Mouse (Mus musculus): ENCODE results near the gene Rad9a. TPM values are rescaled to one million over a fixed set of nuclear protein-coding genes. Genes with fewer than 3 reads are reported as not detected.

Rad9a gene
- total and polyA plus RNA-seq, 3 experiments, result 21.3 to 37.9 TPM; not detected in 1

DNA sequence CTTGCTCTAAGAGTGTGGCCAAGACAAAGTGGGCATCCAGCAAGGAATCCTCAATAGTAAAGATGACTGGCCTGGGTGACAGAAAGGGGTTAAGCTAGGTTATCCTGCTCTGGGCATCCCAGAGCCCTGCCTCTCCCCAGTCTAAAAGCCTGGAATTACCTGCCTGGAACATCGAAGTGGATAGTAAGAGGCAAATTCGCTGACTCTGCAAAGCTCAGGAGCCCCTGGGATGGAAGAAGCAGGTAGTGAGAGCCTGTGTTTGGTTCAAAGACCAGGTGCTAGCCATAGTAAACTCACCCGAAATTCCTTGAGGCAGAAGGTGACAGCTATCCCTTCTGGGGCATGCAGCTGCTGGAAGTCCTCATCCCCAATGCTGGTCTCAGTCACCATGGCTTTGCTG is 4.3 kb downstream of the Rad9a start:
- Histone ChIP-seq H3K27ac (ENCODE audit: control insufficient read depth, low read depth, low read length) (no peak overlapping the region), H3K36me3 (ENCODE audit: control insufficient read depth in 1 of 2, insufficient read depth in 2 of 2, low read length in 2 of 2) (peaks cover 6 to 24% of the 10 kb centered on the region in 2 experiments; a peak in 3 of 4 replicates), H3K9ac (ENCODE audit: control insufficient read depth, low read depth, low read length, poor library complexity, severe bottlenecking) (no peak overlapping the region), H3K79me2 (ENCODE audit: control insufficient read depth, insufficient read depth, low read length, poor library complexity) (peaks cover 37% of the 10 kb centered on the region), H3K9me3 (replicated peaks; ENCODE audit: insufficient read depth, low read length) (no peaks in the 10 kb centered on the region), H3K4me1 (ENCODE audit: control insufficient read depth in 1 of 2, insufficient read depth in 2 of 2, low read length in 2 of 2) (peaks cover 6 to 32% of the 10 kb centered on the region in 2 experiments), H3K27me3 (ENCODE audit: control insufficient read depth in 1 of 2, insufficient read depth in 2 of 2, low read length in 2 of 2) (no peaks in the 10 kb centered on the region), H3K4me3 (ENCODE audit: control insufficient read depth in 1 of 2, insufficient read depth in 1 of 2, low read depth in 2 of 2, low read length in 2 of 2) (no peak overlapping the region)
- TF ChIP-seq MAFK (IDR thresholded peaks at IDR 0.05; ENCODE audit: borderline replicate concordance, low read depth, low read length) (0 out of 2 replicates have a peak, but pooled peaks have one; percentile 50), ELF1 (IDR thresholded peaks at IDR 0.05; ENCODE audit: low read depth, low read length) (no peak), TAL1 (IDR thresholded peaks at IDR 0.05; ENCODE audit: low read length) (no peak), GATA1 (IDR thresholded peaks at IDR 0.05; ENCODE audit: low read depth, low read length) (no peak)
- no peak for DNase-seq (ENCODE audit: low read depth, low spot score)

DNA sequence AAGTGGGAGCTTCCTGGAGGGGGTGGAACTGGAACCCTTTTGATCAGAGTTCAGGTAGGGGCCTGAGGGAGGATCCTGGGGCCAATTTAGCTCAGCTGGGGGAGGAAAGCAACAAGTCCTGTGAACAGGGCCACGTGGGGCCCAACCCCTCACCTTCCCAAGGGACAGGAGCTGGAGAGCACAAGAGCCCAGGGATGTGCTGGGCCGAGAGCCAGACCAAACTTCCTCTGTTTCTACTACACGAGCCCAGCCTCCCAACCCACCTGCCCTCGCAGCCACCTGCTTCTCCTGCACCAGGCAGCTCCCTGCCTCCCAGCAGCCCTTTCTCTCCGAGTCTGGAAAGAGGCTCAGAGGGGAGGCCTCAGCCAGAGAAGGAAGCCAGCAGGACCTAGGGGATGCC is 4.9 kb downstream of the Rad9a start:
- Histone ChIP-seq H3K9me3 (replicated peaks; ENCODE audit: insufficient read depth, low read length) (no peaks in the 10 kb centered on the region), H3K79me2 (ENCODE audit: control insufficient read depth, insufficient read depth, low read length, poor library complexity) (peaks cover 39% of the 10 kb centered on the region), H3K4me1 (ENCODE audit: control insufficient read depth in 1 of 2, insufficient read depth in 2 of 2, low read length in 2 of 2) (peaks cover 6 to 27% of the 10 kb centered on the region in 2 experiments), H3K9ac (ENCODE audit: control insufficient read depth, low read depth, low read length, poor library complexity, severe bottlenecking) (no peak overlapping the region), H3K4me3 (ENCODE audit: control insufficient read depth in 1 of 2, insufficient read depth in 1 of 2, low read depth in 2 of 2, low read length in 2 of 2) (no peak overlapping the region), H3K27me3 (ENCODE audit: control insufficient read depth in 1 of 2, insufficient read depth in 2 of 2, low read length in 2 of 2) (no peaks in the 10 kb centered on the region), H3K27ac (ENCODE audit: control insufficient read depth, low read depth, low read length) (no peak overlapping the region), H3K36me3 (ENCODE audit: control insufficient read depth in 1 of 2, insufficient read depth in 2 of 2, low read length in 2 of 2) (peaks cover 6 to 21% of the 10 kb centered on the region in 2 experiments; a peak in 3 of 4 replicates)
- TF ChIP-seq MYC (IDR thresholded peaks at IDR 0.05; ENCODE audit: low read depth, low read length) (no peak), HCFC1 (IDR thresholded peaks at IDR 0.05; ENCODE audit: low read depth, low read length) (no peak)
- DNase-seq (ENCODE audit: low read depth, low spot score), result no peak

DNA sequence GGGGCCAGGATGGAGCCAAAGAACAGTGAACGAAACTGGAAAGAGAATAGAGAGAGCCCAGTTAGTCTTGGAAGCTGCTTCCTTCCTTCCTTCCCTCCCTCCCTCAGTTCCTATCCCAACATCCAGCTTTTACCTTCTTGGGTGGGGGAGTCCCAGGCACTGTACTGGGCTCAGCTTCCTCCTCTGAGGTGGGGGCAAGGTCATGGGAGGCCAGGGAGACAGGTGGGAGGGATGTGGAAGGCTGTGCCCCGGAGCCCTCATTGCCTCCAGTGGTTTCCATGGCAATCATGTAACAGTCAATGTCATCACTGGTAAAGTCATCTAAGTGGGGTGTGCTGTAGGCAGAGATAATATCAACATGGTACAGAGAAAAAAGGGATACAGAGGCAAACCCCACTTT is 5.4 kb downstream of the Rad9a start:
- Histone ChIP-seq H3K27ac (ENCODE audit: control insufficient read depth, low read depth, low read length) (no peak overlapping the region), H3K9ac (ENCODE audit: control insufficient read depth, low read depth, low read length, poor library complexity, severe bottlenecking) (no peak overlapping the region), H3K4me1 (ENCODE audit: control insufficient read depth in 1 of 2, insufficient read depth in 2 of 2, low read length in 2 of 2) (peaks cover 6 to 27% of the 10 kb centered on the region in 2 experiments), H3K9me3 (replicated peaks; ENCODE audit: insufficient read depth, low read length) (no peaks in the 10 kb centered on the region), H3K36me3 (ENCODE audit: control insufficient read depth in 1 of 2, insufficient read depth in 2 of 2, low read length in 2 of 2) (peaks cover 6 to 23% of the 10 kb centered on the region in 2 experiments; a peak in 3 of 4 replicates), H3K4me3 (ENCODE audit: control insufficient read depth in 1 of 2, insufficient read depth in 1 of 2, low read depth in 2 of 2, low read length in 2 of 2) (no peak overlapping the region), H3K27me3 (ENCODE audit: control insufficient read depth in 1 of 2, insufficient read depth in 2 of 2, low read length in 2 of 2) (no peaks in the 10 kb centered on the region), H3K79me2 (ENCODE audit: control insufficient read depth, insufficient read depth, low read length, poor library complexity) (peaks cover 37% of the 10 kb centered on the region)
- TF ChIP-seq POLR2A (IDR thresholded peaks at IDR 0.05; ENCODE audit: control insufficient read depth in 1 of 2, insufficient read depth in 1 of 2, low read depth in 1 of 2, low read length in 2 of 2, poor library complexity in 1 of 2) (no peak), JUND (IDR thresholded peaks at IDR 0.05; ENCODE audit: low read depth, low read length) (no peak), NELFE (IDR thresholded peaks at IDR 0.05; ENCODE audit: low read depth, low read length) (no peak), UBTF (IDR thresholded peaks at IDR 0.05; ENCODE audit: borderline replicate concordance, insufficient read depth, low read depth, low read length) (no peak), MYC (IDR thresholded peaks at IDR 0.05; ENCODE audit: low read depth, low read length) (no peak), NRF1 (IDR thresholded peaks at IDR 0.05; ENCODE audit: insufficient read depth, low read depth, low read length, poor library complexity, severe bottlenecking) (no peak)
- DNase-seq (ENCODE audit: low read depth, low spot score), result no peak
